Mouse (Mus musculus) CH12.LX (cell line): Measurements from ENCODE around the gene 1700028J19Rik. TPM values are rescaled to one million over a fixed set of nuclear protein-coding genes. Genes with fewer than 3 reads are reported as not detected.
"Not testable (repeated sequence)": the region's sequence is repeated elsewhere in the genome, so short reads cannot be mapped to it uniquely, and the experiment has no call there.

Source experiments
- DNase-seq: peaks from one replicate; pipeline ENCODE4 v3.0.0-alpha.2; 2013; ENCODE audit errors: extremely low read depth
- H3K27ac ChIP-seq: 2 replicates; pipeline ENCODE4 v1.5.1; 2012; ENCODE audit warnings: low read depth, mild to moderate bottlenecking, control low read depth, moderate library complexity; ENCODE audit not compliant: insufficient read depth
- H3K27me3 ChIP-seq: replicated peaks from 2 replicates; pipeline ENCODE3; 2012; ENCODE audit warnings: inconsistent platforms
- H3K36me3 ChIP-seq, 2 experiments: replicated peaks in 1 of 2; 2 replicates each; pipeline versions ENCODE3 to v1.6.1; 2012; ENCODE audit warnings: inconsistent platforms in 1 of 2, low read length in 1 of 2, mild to moderate bottlenecking in 1 of 2, mixed read lengths in 1 of 2, moderate library complexity in 1 of 2; ENCODE audit not compliant: control insufficient read depth in 1 of 2, insufficient read depth in 1 of 2
- H3K4me1 ChIP-seq, 2 experiments: 2 replicates each; pipeline ENCODE4 v1.6.1; 2012; ENCODE audit warnings: inconsistent platforms in 1 of 2, moderate library complexity in 1 of 2; ENCODE audit not compliant: insufficient read depth in 2 of 2, control insufficient read depth in 1 of 2
- H3K4me2 ChIP-seq: 2 replicates; pipeline ENCODE4 v1.6.1; 2012; ENCODE audit warnings: low read depth, mild to moderate bottlenecking, control low read depth; ENCODE audit not compliant: poor library complexity, insufficient read depth, severe bottlenecking
- H3K4me3 ChIP-seq, 3 experiments: fragments of 150-350 bp in 1 of 3; sonication (generic) in 1 of 3; replicated peaks in 1 of 3; 2 replicates each; pipeline versions ENCODE3 to v1.5.1; 2011 to 2012; ENCODE audit warnings: low read depth in 2 of 3, low read length in 2 of 3, mild to moderate bottlenecking in 2 of 3, moderate library complexity in 2 of 3, control low read depth in 1 of 3, improper control_type of control experiment in 1 of 3, inconsistent platforms in 1 of 3, mixed read lengths in 1 of 3; ENCODE audit not compliant: poor library complexity in 1 of 3
- H3K79me2 ChIP-seq: replicated peaks from 2 replicates; pipeline ENCODE4 v1.6.1; 2012; ENCODE audit warnings: mild to moderate bottlenecking, moderate library complexity; ENCODE audit not compliant: control insufficient read depth, poor library complexity, insufficient read depth, severe bottlenecking; ENCODE audit errors: extremely low read depth
- H3K9ac ChIP-seq: 2 replicates; pipeline ENCODE4 v1.6.1; 2012; ENCODE audit warnings: low read depth, mild to moderate bottlenecking, control low read depth, moderate library complexity; ENCODE audit not compliant: insufficient read depth
- H3K9me3 ChIP-seq: replicated peaks from 2 replicates; pipeline ENCODE3; 2012; ENCODE audit warnings: low read length, inconsistent platforms, mixed read lengths
- ELF1 ChIP-seq: IDR thresholded peaks from 2 replicates; pipeline ENCODE4 v1.6.1; 2014; ENCODE audit warnings: low read depth, mild to moderate bottlenecking, inconsistent platforms, low read length, improper control_type of control experiment
- EP300 ChIP-seq: IDR thresholded peaks from 2 replicates; pipeline ENCODE4 v1.6.1; 2011; ENCODE audit warnings: low read length, improper control_type of control experiment
- ETS1 ChIP-seq: conservative IDR thresholded peaks from 2 replicates; pipeline ENCODE4 v1.6.1; 2012; ENCODE audit warnings: low read depth, mild to moderate bottlenecking, inconsistent platforms, low read length, improper control_type of control experiment, moderate library complexity
- JUN ChIP-seq: IDR thresholded peaks from 2 replicates; pipeline ENCODE4 v1.6.1; 2011; ENCODE audit warnings: low read depth, mild to moderate bottlenecking, low read length, improper control_type of control experiment, moderate library complexity; ENCODE audit not compliant: insufficient read depth
- JUND ChIP-seq: conservative IDR thresholded peaks from 2 replicates; pipeline ENCODE4 v1.6.1; 2011; ENCODE audit warnings: low read depth, low read length, improper control_type of control experiment
- NELFE ChIP-seq: IDR thresholded peaks from 2 replicates; pipeline ENCODE4 v1.6.1; 2011; ENCODE audit warnings: low read depth, low read length, improper control_type of control experiment
- NRF1 ChIP-seq: IDR thresholded peaks from 2 replicates; pipeline ENCODE4 v1.6.1; 2014; ENCODE audit warnings: low read depth, mild to moderate bottlenecking, inconsistent platforms, low read length, improper control_type of control experiment, moderate library complexity
- PAX5 ChIP-seq: IDR thresholded peaks from 2 replicates; pipeline ENCODE4 v1.6.1; 2012; ENCODE audit warnings: low read length, inconsistent platforms, mixed read lengths
- POLR2AphosphoS2 ChIP-seq: IDR thresholded peaks from 2 replicates; pipeline ENCODE4 v1.6.1; 2011; ENCODE audit warnings: low read depth, low read length, improper control_type of control experiment
- RAD21 ChIP-seq: IDR thresholded peaks from 2 replicates; pipeline ENCODE4 v1.6.1; 2011; ENCODE audit warnings: low read depth, mild to moderate bottlenecking, low read length, improper control_type of control experiment, moderate library complexity
- TCF12 ChIP-seq: IDR thresholded peaks from 2 replicates; pipeline ENCODE4 v1.6.1; 2014; ENCODE audit warnings: low read depth, mild to moderate bottlenecking, inconsistent platforms, low read length, improper control_type of control experiment
- UBTF ChIP-seq: IDR thresholded peaks from 2 replicates; pipeline ENCODE4 v1.6.1; 2012; ENCODE audit warnings: low read depth, mild to moderate bottlenecking, inconsistent platforms, low read length, improper control_type of control experiment, moderate library complexity
- USF1 ChIP-seq: IDR thresholded peaks from 2 replicates; pipeline ENCODE4 v1.6.1; 2014; ENCODE audit warnings: low read depth, mild to moderate bottlenecking, inconsistent platforms, low read length, improper control_type of control experiment
- USF2 ChIP-seq: conservative IDR thresholded peaks from 2 replicates; pipeline ENCODE4 v1.6.1; 2011; ENCODE audit warnings: low read depth, low read length, improper control_type of control experiment
- ZNF384 ChIP-seq: IDR thresholded peaks from 2 replicates; pipeline ENCODE4 v1.6.1; 2012; ENCODE audit warnings: low read depth, low read length, improper control_type of control experiment, inconsistent platforms
- dilution Hi-C: fragments of 300-500 bp; cut with MboI; formaldehyde crosslinking; loops from 2 replicates; pipeline ENCODE4 v1.14.3; 2020; ENCODE audit warnings: low sequenced_read_pairs; ENCODE audit not compliant: extremely low pct_unique_long_range_greater_than_20kb, extremely low pct_ligation_motif_present
- in situ Hi-C: fragments of 300-500 bp; cut with MboI; formaldehyde crosslinking; loops from 3 replicates; pipeline ENCODE4 v1.14.3; 2019; ENCODE audit warnings: low sequenced_read_pairs, low pct_ligation_motif_present, low pct_unique_long_range_greater_than_20kb, mixed read lengths
- polyA plus RNA-seq: library from polyadenylated mRNA; unstranded; fragments of >175 nt; gene quantifications from 2 replicates; pipeline ENCODE4 v1.2.1, GENCODE M21; 2012; ENCODE audit warnings: low read depth; ENCODE audit not compliant: insufficient read length
- total RNA-seq, 2 experiments: library from RNA; depleted of rRNA; stranded (reverse); fragments of 300-350 nt in 1 of 2; fragments of >200 nt in 1 of 2; gene quantifications; 2 replicates each; pipeline ENCODE4 v1.2.3; 2012 to 2014

The 1700028J19Rik gene
- total and polyA plus RNA-seq, 3 experiments: 0.25 to 0.86 (median 0.44) TPM

- no peak overlapping the region for H3K4me2 ChIP-seq
- in situ Hi-C loops: no loop called here
- dilution Hi-C loops: no loop called here
Measured at GRCm38 (mm10) chr7:44253023-44253616, 6.6 kb upstream of the 1700028J19Rik start.

DNA sequence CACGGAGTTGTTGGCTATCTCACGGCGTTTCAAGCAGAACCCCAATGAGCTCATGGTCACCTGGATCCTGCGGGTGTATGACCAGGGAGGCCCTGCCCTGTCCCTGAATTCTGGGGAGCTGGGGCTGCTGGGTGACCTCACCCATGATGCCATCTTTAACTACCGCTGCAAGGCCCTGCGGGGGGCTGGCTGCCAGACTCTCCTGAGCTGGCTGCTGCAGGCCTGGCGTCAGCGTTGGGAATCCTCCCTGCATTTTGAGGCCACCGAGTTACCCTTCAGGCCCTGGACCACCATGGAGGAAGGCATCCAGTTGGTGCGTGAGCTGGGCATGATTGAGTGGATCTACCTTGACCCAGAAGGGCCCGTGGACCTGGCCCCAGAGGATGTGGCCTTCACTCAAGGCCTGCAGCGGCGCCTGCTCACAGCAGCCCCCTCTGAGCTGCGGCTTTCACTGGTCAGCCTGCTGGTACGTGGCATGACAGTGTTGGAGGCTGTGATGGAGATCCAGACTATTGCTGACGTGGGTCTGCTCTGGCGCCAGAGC lies 4.3 kb upstream of the 1700028J19Rik start:
- Histone ChIP-seq H3K79me2 (peaks cover 14% of the 10 kb centered on the region), H3K4me1 (peaks cover 15 to 70% of the 10 kb centered on the region in 2 experiments), H3K36me3 (peaks cover 36 to 54% of the 10 kb centered on the region in 2 experiments)
- H3K4me3 ChIP-seq, H3K27ac ChIP-seq, DNase-seq, H3K4me2 ChIP-seq, H3K9me3 ChIP-seq, H3K27me3 ChIP-seq, dilution Hi-C loops, H3K9ac ChIP-seq, in situ Hi-C loops: not testable (repeated sequence)

More at GRCm38 (mm10) chr7:44253023-44253616, 6.6 kb upstream of the 1700028J19Rik start:
- H3K36me3 ChIP-seq: peaks cover 36 to 52% of the 10 kb centered on the region in 2 experiments
- H3K4me3 ChIP-seq: no peak overlapping the region
- peaks cover 4% of the 10 kb centered on the region for H3K79me2 ChIP-seq
- peaks cover 1% of the 10 kb centered on the region for H3K27me3 ChIP-seq
- no peak overlapping the region for H3K27ac ChIP-seq
- peak; percentile 11 for DNase-seq
- H3K4me1 ChIP-seq: peaks cover 15 to 67% of the 10 kb centered on the region in 2 experiments
- no peak overlapping the region for H3K9ac ChIP-seq
- TF ChIP-seq NELFE (no peak), USF1 (no peak), ZNF384 (no peak), PAX5 (no peak), RAD21 (no peak), JUND (no peak), EP300 (no peak), USF2 (no peak), JUN (no peak), UBTF (no peak), NRF1 (no peak), POLR2AphosphoS2 (no peak), ELF1 (no peak), TCF12 (no peak), ETS1 (no peak)
- TF ChIP-seq, all 38 proteins: peak for 0
- no peaks in the 10 kb centered on the region for H3K9me3 ChIP-seq
